Comparison of ENCODE assay signal across 24 mouse cellular contexts in genomic region chr8:28125021-28125420, GRCm38 (mm10).
A peak's percentile ranks its signal among the peaks of the same experiment; 100 is the strongest.
DNase-seq lines count a peak whose midpoint lies in the region; ATAC-seq and TF ChIP-seq lines count a peak whose summit lies in the region.
"Had no signal": no experiment of that assay in that cellular context is flagged by ENCODE, and none has a peak within 500 bp of the region (broad histone marks: within the 10 kb centered on the region; RNA-seq: fewer than 3 reads in every experiment).

No protein-coding gene starts in this region.

- H3K27ac ChIP-seq in heart, embryonic 11.5 days (ENCODE audit: low read depth, low read length): no peak overlapping the region
- no peak overlapping the region for H3K27ac ChIP-seq in heart, embryonic 12.5 days (ENCODE audit: poor library complexity, severe bottlenecking)
- H3K27ac ChIP-seq in midbrain, postnatal 0 days (ENCODE audit: low read depth, low read length): no peak overlapping the region
- H3K27ac ChIP-seq in midbrain, embryonic 14.5 days (replicated peaks; ENCODE audit: low read depth, low read length): no peak overlapping the region
- H3K27ac ChIP-seq: embryonic facial prominence, embryonic 12.5 days; embryonic facial prominence, embryonic 15.5 days; gastrocnemius, adult 2 months; heart, adult 2 months; heart, embryonic 15.5 days; hindbrain, embryonic 14.5 days had no signal

- H3K4me2 ChIP-seq in heart, embryonic 11.5 days: no peak overlapping the region
- no peak overlapping the region for H3K4me2 ChIP-seq in heart, embryonic 12.5 days
- H3K4me2 ChIP-seq in midbrain, postnatal 0 days (ENCODE audit: low read depth, low read length, poor library complexity, severe bottlenecking): no peak overlapping the region
- H3K4me2 ChIP-seq in midbrain, embryonic 14.5 days (ENCODE audit: low read length): no peak overlapping the region
- H3K4me2 ChIP-seq: embryonic facial prominence, embryonic 12.5 days; embryonic facial prominence, embryonic 15.5 days; heart, embryonic 15.5 days; hindbrain, embryonic 14.5 days had no signal

- intact Hi-C loops in heart, postnatal 14 days (cut with DNase I): no loop called here

- WGBS in heart, embryonic 11.5 days (ENCODE audit: insufficient replicate concordance): 61% methylated on average over 3 of the region's 3 CpGs
- WGBS in heart, embryonic 12.5 days: 72% methylated on average over 3 of the region's 3 CpGs
- WGBS in midbrain, postnatal 0 days: 73% methylated on average over 3 of the region's 3 CpGs
- 79% methylated on average over 3 of the region's 3 CpGs for WGBS in midbrain, embryonic 14.5 days

- H3K9ac ChIP-seq in heart, embryonic 11.5 days (ENCODE audit: low read depth, low read length): no peak overlapping the region
- no peak overlapping the region for H3K9ac ChIP-seq in heart, embryonic 12.5 days
- H3K9ac ChIP-seq in midbrain, postnatal 0 days (replicated peaks; ENCODE audit: low read length, poor library complexity, severe bottlenecking): no peak overlapping the region
- no peak overlapping the region for H3K9ac ChIP-seq in midbrain, embryonic 14.5 days (replicated peaks; ENCODE audit: low read length)
- H3K9ac ChIP-seq: embryonic facial prominence, embryonic 12.5 days; embryonic facial prominence, embryonic 15.5 days; forebrain, postnatal 0 days; heart, embryonic 15.5 days; hindbrain, embryonic 14.5 days had no signal

- no peaks in the 10 kb centered on the region for H3K27me3 ChIP-seq in heart, embryonic 11.5 days (ENCODE audit: control insufficient read depth, insufficient read depth, low read length)
- H3K27me3 ChIP-seq in heart, embryonic 12.5 days (replicated peaks): no peaks in the 10 kb centered on the region
- H3K27me3 ChIP-seq in midbrain, postnatal 0 days (ENCODE audit: insufficient read depth, low read length): no peaks in the 10 kb centered on the region
- H3K27me3 ChIP-seq in midbrain, embryonic 14.5 days (ENCODE audit: control insufficient read depth, insufficient read depth, low read length): no peaks in the 10 kb centered on the region
- H3K27me3 ChIP-seq: embryonic facial prominence, embryonic 12.5 days; embryonic facial prominence, embryonic 15.5 days; heart, embryonic 15.5 days had no signal

- H3K4me1 ChIP-seq in heart, embryonic 11.5 days (ENCODE audit: control insufficient read depth, insufficient read depth, low read length): no peaks in the 10 kb centered on the region
- H3K4me1 ChIP-seq in heart, embryonic 12.5 days (replicated peaks): no peaks in the 10 kb centered on the region
- no peaks in the 10 kb centered on the region for H3K4me1 ChIP-seq in midbrain, postnatal 0 days (ENCODE audit: insufficient read depth, low read length)
- no peaks in the 10 kb centered on the region for H3K4me1 ChIP-seq in midbrain, embryonic 14.5 days (ENCODE audit: control insufficient read depth, insufficient read depth, low read length)
- H3K4me1 ChIP-seq: embryonic facial prominence, embryonic 12.5 days; embryonic facial prominence, embryonic 15.5 days; heart, embryonic 15.5 days had no signal

- H3K9me3 ChIP-seq in heart, embryonic 11.5 days (replicated peaks; ENCODE audit: control insufficient read depth, low read length): no peaks in the 10 kb centered on the region
- no peaks in the 10 kb centered on the region for H3K9me3 ChIP-seq in heart, embryonic 12.5 days (replicated peaks)
- no peaks in the 10 kb centered on the region for H3K9me3 ChIP-seq in midbrain, postnatal 0 days (ENCODE audit: low read length)
- no peaks in the 10 kb centered on the region for H3K9me3 ChIP-seq in midbrain, embryonic 14.5 days (ENCODE audit: control insufficient read depth, low read length)
- H3K9me3 ChIP-seq: embryonic facial prominence, embryonic 12.5 days; embryonic facial prominence, embryonic 15.5 days; heart, embryonic 15.5 days had no signal

- no peak overlapping the region for H3K4me3 ChIP-seq in heart, embryonic 11.5 days (ENCODE audit: low read depth, low read length)
- no peak overlapping the region for H3K4me3 ChIP-seq in heart, embryonic 12.5 days
- no peak overlapping the region for H3K4me3 ChIP-seq in midbrain, postnatal 0 days (ENCODE audit: low read depth, low read length)
- no peak overlapping the region for H3K4me3 ChIP-seq in midbrain, embryonic 14.5 days (replicated peaks; ENCODE audit: low read depth, low read length)
- H3K4me3 ChIP-seq: embryonic facial prominence, embryonic 12.5 days; embryonic facial prominence, embryonic 15.5 days; gastrocnemius, adult 2 months; heart, adult 2 months; heart, embryonic 15.5 days had no signal

- ATAC-seq in heart, embryonic 11.5 days (replicated peaks; ENCODE audit: insufficient number of reproducible peaks, low FRiP score, low TSS enrichment): no peak
- ATAC-seq in heart, embryonic 12.5 days (ENCODE audit: insufficient number of reproducible peaks, low FRiP score): no peak
- no peak for ATAC-seq in midbrain, postnatal 0 days (ENCODE audit: low FRiP score)
- ATAC-seq in midbrain, embryonic 14.5 days (ENCODE audit: low FRiP score, low TSS enrichment): no peak
- ATAC-seq: activated CD4-positive, CD25-positive, alpha-beta regulatory T cell, adult 4 months; forebrain, embryonic 14.5 days; forebrain, postnatal 0 days; intestine, embryonic 16.5 days had no signal

- DNase-seq in cerebellum, postnatal 10 days: peak; percentile 48 to 58
- DNase-seq in cerebellum, adult 8-10 months: no peak
- peak; percentile 24 for DNase-seq in heart, adult 8-10 months (ENCODE audit: low spot score)
- DNase-seq in heart, postnatal 14 days: peak; percentile 7 to 34
- DNase-seq in midbrain, postnatal 0 days (ENCODE audit: low spot score): peak; percentile 72
- DNase-seq in midbrain, embryonic 14.5 days: no peak
- DNase-seq: adrenal gland, adult 8-10 months; adrenal gland, postnatal 25 days; cerebellum, adult 18-20 months; cerebellum, adult 9-11 months; forebrain, postnatal 0 days; gastrocnemius, adult 2 months; gastrocnemius, postnatal 14 days; kidney, adult 18-20 months had no signal

- H3K36me3 ChIP-seq in heart, embryonic 11.5 days (ENCODE audit: control insufficient read depth, insufficient read depth, low read length): no peaks in the 10 kb centered on the region
- no peaks in the 10 kb centered on the region for H3K36me3 ChIP-seq in heart, embryonic 12.5 days
- no peaks in the 10 kb centered on the region for H3K36me3 ChIP-seq in midbrain, postnatal 0 days (ENCODE audit: insufficient read depth, low read length)
- no peaks in the 10 kb centered on the region for H3K36me3 ChIP-seq in midbrain, embryonic 14.5 days (ENCODE audit: control insufficient read depth, insufficient read depth, low read length)
- H3K36me3 ChIP-seq: embryonic facial prominence, embryonic 12.5 days; embryonic facial prominence, embryonic 15.5 days; heart, embryonic 15.5 days had no signal

- no peak for TF ChIP-seq CTCF in midbrain, postnatal 0 days (IDR thresholded peaks at IDR 0.05)

Comparison
In these comparisons a context has a peak if more than half of its experiments do, and no peak if none do; other contexts are left out.
1. DNase-seq: peak in cerebellum, postnatal 10 days (2 of 2), heart, adult 8-10 months (single experiment), heart, postnatal 14 days (2 of 2) and midbrain, postnatal 0 days (single experiment); none in cerebellum, adult 8-10 months (single experiment) and midbrain, embryonic 14.5 days (single experiment).